Mouse (Mus musculus) layer of hippocampus, postnatal 14 days (tissue): Measurements from ENCODE around the gene 1700001C19Rik. TPM values are rescaled to one million over a fixed set of nuclear protein-coding genes. Genes with fewer than 3 reads are reported as not detected.
"Not testable (repeated sequence)": the region's sequence is repeated elsewhere in the genome, so short reads cannot be mapped to it uniquely, and the experiment has no call there.

Experiments
- DNase-seq, 2 experiments: peaks; one replicate each; pipeline ENCODE4 v3.0.0; 2021 to 2022; ENCODE audit warnings: low spot score in 2 of 2, mixed read lengths in 1 of 2
- total RNA-seq, 2 experiments: library from RNA; stranded (reverse); gene quantifications; 2 replicates each; pipeline ENCODE4 v1.2.3; 2021

The 1700001C19Rik gene
- total RNA-seq, 2 experiments from 2014 or later = not detected

- no peak for DNase-seq
These were observed 1.4 kb upstream of the 1700001C19Rik start for GRCm38 (mm10) chr17:47438611-47439010.

GRCm38 (mm10) chr17:47436156-47436906, 845 bp downstream of the 1700001C19Rik start, which contains the start of gene AI661453:
TSS of gene AI661453 (plus strand) at chr17:47436615.
- DNase-seq = no peak

GRCm38 (mm10) chr17:47430815-47431214, 6.4 kb downstream of the 1700001C19Rik start:
- DNase-seq = no peak

DNA sequence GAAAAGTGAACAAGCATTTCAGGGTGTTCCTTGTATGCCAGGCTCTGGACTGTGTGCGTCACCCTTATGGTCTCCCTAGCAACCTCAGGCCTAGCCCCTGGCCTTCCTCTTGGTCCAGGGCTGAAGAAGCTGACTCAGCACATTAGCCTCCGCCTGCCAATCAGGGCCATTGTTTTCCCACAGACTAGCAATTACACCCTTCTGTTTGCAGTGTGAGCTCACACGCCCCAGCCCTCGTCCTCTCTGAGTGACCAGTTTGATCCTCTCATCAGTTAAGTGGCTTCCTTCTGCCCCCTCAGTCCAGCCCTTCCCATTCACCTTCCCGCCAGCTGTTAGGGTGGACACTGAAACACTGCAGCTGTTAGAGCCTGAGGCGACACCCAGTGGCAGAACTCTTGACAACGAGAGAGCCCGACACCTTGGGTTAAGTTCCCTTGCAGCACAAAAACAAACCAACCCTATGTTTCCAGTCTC, 8.3 kb downstream of the 1700001C19Rik start:
- no peak for DNase-seq

DNA sequence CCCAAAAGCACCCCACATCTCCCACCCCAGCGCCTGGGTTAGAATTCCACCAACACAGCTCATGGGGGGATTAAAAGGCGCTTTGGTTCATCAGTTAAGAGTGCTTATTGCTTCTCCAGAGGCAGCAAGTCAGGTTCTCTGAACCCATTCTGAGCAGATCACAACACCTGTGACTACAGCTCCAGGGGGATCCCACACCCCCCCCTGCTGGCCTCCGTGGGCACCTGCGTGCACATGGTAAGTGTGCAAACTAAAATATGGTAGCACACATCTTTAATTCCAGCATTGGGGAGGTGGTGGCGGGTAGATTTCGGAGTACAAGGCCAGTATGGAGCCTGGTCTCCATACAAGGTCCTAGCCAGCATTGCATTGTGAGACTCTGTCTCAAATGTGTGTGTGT, 9.9 kb downstream of the 1700001C19Rik start:
- no peak for DNase-seq

- DNase-seq = no peak
These were observed 13.0 kb downstream of the 1700001C19Rik start for GRCm38 (mm10) chr17:47424186-47424585.

GRCm38 (mm10) chr17:47422616-47423015, 14.6 kb downstream of the 1700001C19Rik start:
- not testable (repeated sequence) for DNase-seq

- no peak for DNase-seq
These were observed 15.6 kb downstream of the 1700001C19Rik start for GRCm38 (mm10) chr17:47421566-47421965.

GRCm38 (mm10) chr17:47420195-47420594, 17.0 kb downstream of the 1700001C19Rik start:
- DNase-seq = no peak

- peak; percentile 6 to 16 for DNase-seq
These were observed 27.0 kb downstream of the 1700001C19Rik start for GRCm38 (mm10) chr17:47409897-47410861.

DNA sequence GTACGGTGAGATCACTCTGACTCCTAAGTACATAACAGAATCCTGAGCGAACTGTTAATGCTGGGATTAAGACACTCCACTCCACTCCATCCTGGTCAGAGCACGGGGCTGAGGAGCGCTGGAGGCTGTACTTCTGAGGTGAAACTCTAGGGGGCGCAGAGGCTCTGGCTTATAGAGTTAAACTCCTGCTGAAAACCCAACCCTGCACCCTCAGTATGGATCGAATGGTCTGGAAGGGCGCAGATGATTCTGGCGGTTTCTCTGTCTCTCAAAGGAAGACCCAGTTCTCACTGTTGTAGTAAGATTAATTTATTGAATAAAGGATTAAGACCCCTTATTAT, 28.6 kb downstream of the 1700001C19Rik start:
- DNase-seq = peak; percentile 12 to 14

DNA sequence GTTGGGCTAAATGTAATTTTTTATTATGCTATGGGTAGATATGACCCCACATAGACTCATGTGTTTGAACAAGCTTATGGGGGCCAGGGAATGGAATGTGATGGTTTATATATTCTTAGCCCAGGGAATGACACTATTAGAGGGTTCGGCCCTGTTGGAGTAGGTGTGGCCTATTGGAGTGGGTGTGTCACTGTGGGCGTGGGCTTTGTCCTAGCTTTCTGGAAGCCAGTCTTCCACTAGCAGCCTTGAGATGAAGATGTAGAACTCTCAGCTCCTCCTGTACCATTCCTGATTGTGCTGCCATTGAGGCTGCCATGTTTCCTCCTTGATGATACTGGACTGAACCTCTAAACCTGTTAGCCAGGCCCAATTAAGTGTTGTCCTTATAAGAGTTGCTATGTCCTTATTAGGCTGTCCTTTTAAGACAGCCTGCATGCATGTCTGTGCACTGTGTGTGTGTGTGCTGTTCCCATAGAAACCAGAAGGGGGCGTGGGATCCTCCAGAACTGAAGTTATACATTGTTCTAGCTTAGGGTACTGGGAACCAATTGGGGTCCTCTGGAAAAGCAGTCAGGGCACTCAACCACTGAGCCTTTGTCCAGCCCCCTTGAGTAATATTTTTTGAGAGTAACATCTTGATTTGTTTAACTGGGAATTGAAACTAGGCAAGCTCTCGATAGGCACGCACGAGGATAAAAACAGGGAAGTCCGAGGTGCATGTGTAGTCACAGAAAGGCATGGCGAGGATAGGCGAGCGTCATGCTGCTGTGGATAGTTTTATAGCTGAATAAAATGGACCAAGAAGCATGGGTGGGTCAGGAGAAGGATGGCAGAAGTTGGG, 29.2 kb downstream of the 1700001C19Rik start:
- DNase-seq = no peak

GRCm38 (mm10) chr17:47400451-47400850, 36.7 kb downstream of the 1700001C19Rik start, which contains the start of gene Guca1a:
TSS of gene Guca1a (minus strand) at chr17:47400584.
- no peak for DNase-seq

- DNase-seq = no peak
These were observed 38.1 kb downstream of the 1700001C19Rik start for GRCm38 (mm10) chr17:47399091-47399490.

DNA sequence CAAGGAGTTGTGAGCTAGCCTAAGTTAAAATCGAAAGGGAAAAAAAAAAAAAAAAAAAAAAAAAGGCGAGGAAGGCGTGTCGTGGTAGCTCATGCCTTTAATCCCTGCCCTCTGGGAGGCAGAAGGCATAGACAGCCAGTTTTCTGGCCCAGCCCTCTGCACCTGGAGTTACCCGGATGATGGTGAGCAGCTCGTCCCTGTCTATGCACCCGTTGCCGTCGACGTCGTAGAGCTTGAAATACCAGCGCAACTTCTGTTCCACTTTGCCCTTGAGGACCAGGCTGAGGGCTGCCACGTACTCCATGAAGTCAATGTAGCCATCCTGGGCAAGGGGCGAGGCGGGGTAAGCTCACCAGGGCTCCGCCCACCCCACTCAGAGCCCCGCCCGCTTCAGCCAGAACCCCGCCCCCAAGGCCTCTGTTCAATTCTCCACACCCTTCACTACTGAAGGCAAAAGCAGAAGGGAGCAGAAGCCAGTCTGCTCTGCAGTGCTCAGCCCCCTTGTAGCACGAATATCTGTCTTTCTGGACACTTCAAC, 41.7 kb downstream of the 1700001C19Rik start:
- DNase-seq = peak; percentile 9 to 19

GRCm38 (mm10) chr17:47394223-47394869, 42.8 kb downstream of the 1700001C19Rik start:
- DNase-seq = no peak

- peak in 1 of 2 experiments; percentile 21 for DNase-seq
These were observed 50.5 kb downstream of the 1700001C19Rik start for GRCm38 (mm10) chr17:47386649-47387048.

GRCm38 (mm10) chr17:47385145-47385544, 52.0 kb downstream of the 1700001C19Rik start, which contains the start of gene Guca1b:
TSS of gene Guca1b (plus strand) at chr17:47385393.
- DNase-seq = no peak

GRCm38 (mm10) chr17:47384064-47384463, 53.1 kb downstream of the 1700001C19Rik start:
- DNase-seq = no peak

- no peak for DNase-seq
These were observed 53.9 kb downstream of the 1700001C19Rik start for GRCm38 (mm10) chr17:47383266-47383665.
